Mouse (Mus musculus): ENCODE measurements at regions not wholly inside any gene's neighbourhood (a gene's known extent, or its start where the extent isn't known, plus 50 kb on each side); places are given as distances from the start of the nearest gene placed in this dataset.

DNA sequence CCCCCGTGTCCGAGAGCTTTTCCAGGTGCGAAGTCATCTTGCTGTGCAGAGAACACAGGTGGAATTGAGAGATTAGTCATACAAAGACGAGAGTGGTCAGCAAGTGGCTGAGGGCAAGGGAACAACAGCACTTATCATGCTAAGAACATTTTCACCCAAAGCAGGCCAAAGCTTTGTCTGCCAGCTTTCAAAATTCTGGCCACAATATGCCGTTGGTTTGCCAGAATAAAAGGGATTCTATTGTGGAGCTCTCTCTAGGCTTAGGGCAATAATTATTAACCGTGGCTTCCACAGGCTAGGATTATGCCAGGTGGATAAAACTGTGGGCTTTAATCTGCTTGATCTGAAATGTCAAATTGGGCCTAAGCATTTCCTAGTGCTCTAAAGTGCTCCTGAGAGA, 631.3 kb downstream of the Diaph3 start:
- Histone ChIP-seq H3K36me3 (ENCODE audit: insufficient read depth) (no peaks in the 10 kb centered on the region), H3K27ac (ENCODE audit: low read depth) (no peak overlapping the region), H3K4me3 (ENCODE audit: low read depth, low read length) (no peak overlapping the region), H3K4me1 (ENCODE audit: insufficient read depth) (no peaks in the 10 kb centered on the region), H3K27me3 (ENCODE audit: insufficient read depth, low read length) (no peaks in the 10 kb centered on the region), H3K9ac (no peak overlapping the region), H3K4me2 (no peak overlapping the region), H3K9me3 (ENCODE audit: low read depth, low read length) (no peaks in the 10 kb centered on the region)
- DNase-seq (no peak), ATAC-seq (ENCODE audit: insufficient read depth) (no peak)
- TF ChIP-seq CTCF (IDR thresholded peaks at IDR 0.05; ENCODE audit: low read depth), result no peak
- 85% methylated on average over 6 of the region's 6 CpGs for WGBS

- no peaks in the 10 kb centered on the region for H3K9me3 ChIP-seq (ENCODE audit: low read depth, low read length)
- DNase-seq (no peak), ATAC-seq (ENCODE audit: insufficient read depth) (no peak)
- WGBS, result 90% methylated on average over 6 of the region's 6 CpGs
- no peak overlapping the region for H3K9ac ChIP-seq
- TF ChIP-seq CTCF (IDR thresholded peaks at IDR 0.05; ENCODE audit: low read depth), result no peak
- H3K27ac ChIP-seq (ENCODE audit: low read depth), result no peak overlapping the region
- no peak overlapping the region for H3K4me3 ChIP-seq (ENCODE audit: low read depth, low read length)
- no peaks in the 10 kb centered on the region for H3K4me1 ChIP-seq (ENCODE audit: insufficient read depth)
- H3K36me3 ChIP-seq (ENCODE audit: insufficient read depth), result no peaks in the 10 kb centered on the region
- no peak overlapping the region for H3K4me2 ChIP-seq
- no peaks in the 10 kb centered on the region for H3K27me3 ChIP-seq (ENCODE audit: insufficient read depth, low read length)
Measured at GRCm38 (mm10) chr14:86506286-86506685, 634.7 kb downstream of the Diaph3 start.

DNA sequence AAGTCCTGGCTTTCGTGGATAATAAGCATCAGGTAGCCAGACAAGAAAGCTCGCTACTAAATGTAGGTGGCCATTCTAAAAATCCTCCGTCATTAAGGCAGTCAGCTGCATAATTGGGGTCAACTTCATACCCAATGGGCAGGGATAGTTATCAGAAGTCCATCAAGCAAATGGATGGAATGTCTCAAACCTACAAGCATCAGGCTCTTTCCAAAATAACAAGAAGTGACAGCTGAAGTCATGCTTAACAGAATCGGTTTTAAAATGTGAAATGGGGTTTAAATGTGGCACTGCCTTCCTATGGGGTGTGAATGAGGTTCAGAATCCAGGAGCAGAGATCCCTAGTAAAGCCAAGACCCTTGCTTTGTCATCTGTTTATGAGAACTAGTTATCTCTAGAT, 650.2 kb downstream of the Diaph3 start:
- Histone ChIP-seq H3K9ac (no peak overlapping the region), H3K27ac (ENCODE audit: low read depth) (no peak overlapping the region), H3K36me3 (ENCODE audit: insufficient read depth) (no peaks in the 10 kb centered on the region), H3K4me3 (ENCODE audit: low read depth, low read length) (no peak overlapping the region), H3K4me1 (ENCODE audit: insufficient read depth) (no peaks in the 10 kb centered on the region), H3K9me3 (ENCODE audit: low read depth, low read length) (no peaks in the 10 kb centered on the region), H3K27me3 (ENCODE audit: insufficient read depth, low read length) (no peaks in the 10 kb centered on the region), H3K4me2 (no peak overlapping the region)
- 62% methylated on average over 4 of the region's 4 CpGs for WGBS
- no peak for TF ChIP-seq CTCF (IDR thresholded peaks at IDR 0.05; ENCODE audit: low read depth)
- ATAC-seq (ENCODE audit: insufficient read depth) (no peak), DNase-seq (no peak)

DNA sequence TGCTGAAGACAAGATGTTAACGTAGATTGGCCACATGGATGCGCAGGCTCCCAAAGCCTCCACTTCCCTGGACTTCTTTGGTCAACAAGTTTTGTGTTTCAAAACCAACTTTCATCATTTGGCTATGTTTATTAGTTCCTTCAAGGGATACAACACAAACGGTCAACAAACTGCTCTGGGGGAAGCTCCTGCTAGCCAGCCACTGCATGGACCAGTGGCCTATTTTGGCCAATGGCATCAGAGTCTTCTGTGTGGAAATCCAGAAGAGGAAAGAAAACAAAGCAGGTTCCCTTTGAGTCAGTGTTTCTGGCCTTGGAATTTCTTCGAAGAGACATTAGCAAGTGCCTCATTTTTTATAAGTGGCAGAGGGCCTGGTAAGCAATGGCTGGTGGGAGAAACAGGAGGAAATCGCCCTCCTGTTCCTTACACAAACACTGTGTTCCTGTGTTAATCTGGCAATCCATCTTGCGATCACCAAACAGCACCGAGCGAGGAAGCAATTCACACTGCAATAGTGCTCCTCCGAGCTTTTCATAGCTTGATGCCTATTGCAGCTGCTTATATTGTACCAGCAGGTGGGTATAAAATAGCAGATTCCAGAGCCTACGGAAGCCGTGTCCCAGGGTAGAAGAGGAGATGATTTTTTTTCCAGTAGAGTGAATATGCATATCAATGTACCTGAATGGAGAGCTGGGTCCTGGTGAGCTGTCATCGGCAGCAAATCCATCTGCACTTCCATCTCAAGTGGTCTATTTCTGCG, 651.0 kb downstream of the Diaph3 start:
- no peak overlapping the region for H3K27ac ChIP-seq (ENCODE audit: low read depth)

GRCm38 (mm10) chr14:86489044-86489816, 651.8 kb downstream of the Diaph3 start:
- Histone ChIP-seq H3K36me3 (ENCODE audit: insufficient read depth) (no peaks in the 10 kb centered on the region), H3K4me2 (no peak overlapping the region), H3K27ac (ENCODE audit: low read depth) (no peak overlapping the region), H3K9me3 (ENCODE audit: low read depth, low read length) (no peaks in the 10 kb centered on the region), H3K27me3 (ENCODE audit: insufficient read depth, low read length) (no peaks in the 10 kb centered on the region), H3K4me1 (ENCODE audit: insufficient read depth) (no peaks in the 10 kb centered on the region), H3K4me3 (ENCODE audit: low read depth, low read length) (no peak overlapping the region), H3K9ac (no peak overlapping the region)
- peak; percentile 83 for DNase-seq
- 68% methylated on average over 16 of the region's 16 CpGs for WGBS
- no peak for TF ChIP-seq CTCF (IDR thresholded peaks at IDR 0.05; ENCODE audit: low read depth)
- 0 out of 2 replicates have a peak, but pooled peaks have one; percentile 39 for ATAC-seq (ENCODE audit: insufficient read depth)

More for the DNA sequence above, 651.0 kb downstream of the Diaph3 start:
- Histone ChIP-seq H3K9ac (no peak overlapping the region), H3K36me3 (ENCODE audit: insufficient read depth) (no peaks in the 10 kb centered on the region), H3K4me3 (ENCODE audit: low read depth, low read length) (no peak overlapping the region), H3K9me3 (ENCODE audit: low read depth, low read length) (no peaks in the 10 kb centered on the region), H3K4me2 (no peak overlapping the region), H3K4me1 (ENCODE audit: insufficient read depth) (no peaks in the 10 kb centered on the region), H3K27me3 (ENCODE audit: insufficient read depth, low read length) (no peaks in the 10 kb centered on the region)
- ATAC-seq (ENCODE audit: insufficient read depth) (peak; percentile 59), DNase-seq (peak; percentile 55)
- WGBS, result 43% methylated on average over 13 of the region's 13 CpGs
- TF ChIP-seq CTCF (IDR thresholded peaks at IDR 0.05; ENCODE audit: low read depth), result no peak

DNA sequence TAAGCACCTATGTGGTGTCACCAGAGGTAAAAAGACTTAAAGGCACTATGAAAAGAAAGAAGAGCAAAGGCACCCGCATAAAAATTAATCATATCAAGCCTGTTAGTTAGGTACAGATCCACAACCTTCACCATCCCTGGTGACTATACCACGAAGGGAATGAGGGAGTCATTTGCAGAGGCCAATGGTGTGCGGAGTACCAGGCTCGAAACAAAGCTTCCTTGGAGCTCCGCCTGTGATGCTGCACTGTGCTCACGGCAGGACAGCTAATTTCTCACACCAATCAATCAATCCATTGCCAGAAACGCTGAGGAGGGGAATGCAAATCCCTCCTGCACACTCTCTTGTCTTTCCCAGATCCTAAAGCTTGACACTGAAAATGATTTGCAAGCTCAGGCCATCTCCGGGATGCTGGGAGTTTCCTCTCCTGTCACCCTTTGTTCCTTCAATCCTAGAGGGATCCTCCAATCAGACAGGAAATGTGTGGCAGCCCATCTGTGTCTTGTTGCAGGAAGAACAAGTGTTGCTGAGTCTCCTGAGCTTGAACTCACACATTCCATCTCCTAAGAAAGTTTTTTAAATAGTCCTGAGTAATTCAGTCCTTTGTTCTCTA, 653.6 kb downstream of the Diaph3 start:
- DNase-seq (peak; percentile 11), ATAC-seq (ENCODE audit: insufficient read depth) (no peak)
- Histone ChIP-seq H3K4me1 (ENCODE audit: insufficient read depth) (no peaks in the 10 kb centered on the region), H3K27me3 (ENCODE audit: insufficient read depth, low read length) (no peaks in the 10 kb centered on the region), H3K9me3 (ENCODE audit: low read depth, low read length) (no peaks in the 10 kb centered on the region), H3K4me2 (no peak overlapping the region), H3K27ac (ENCODE audit: low read depth) (no peak overlapping the region), H3K36me3 (ENCODE audit: insufficient read depth) (no peaks in the 10 kb centered on the region), H3K4me3 (ENCODE audit: low read depth, low read length) (no peak overlapping the region), H3K9ac (no peak overlapping the region)
- no peak for TF ChIP-seq CTCF (IDR thresholded peaks at IDR 0.05; ENCODE audit: low read depth)
- 48% methylated on average over 8 of the region's 8 CpGs for WGBS

DNA sequence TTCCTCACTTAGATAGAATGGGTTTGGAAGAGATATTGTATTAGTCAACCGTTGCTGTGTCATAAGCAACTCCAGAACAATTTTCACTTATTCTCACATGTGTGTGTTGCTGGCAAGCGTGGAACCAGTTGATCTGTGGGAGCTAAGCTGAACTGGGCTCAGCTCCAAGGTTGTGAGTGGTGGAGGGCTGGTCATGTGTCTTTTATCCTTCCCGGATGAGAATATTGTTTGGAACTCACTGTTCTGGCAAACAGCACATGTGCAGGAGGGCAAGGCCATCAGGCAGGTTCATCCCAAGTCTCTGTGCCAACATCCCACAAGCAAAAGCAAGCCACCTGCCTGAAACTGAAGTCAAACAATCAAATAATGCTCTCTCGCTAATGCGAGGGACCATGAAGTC, 656.8 kb downstream of the Diaph3 start:
- ATAC-seq (ENCODE audit: insufficient read depth) (no peak), DNase-seq (peak; percentile 28)
- Histone ChIP-seq H3K4me3 (ENCODE audit: low read depth, low read length) (no peak overlapping the region), H3K9me3 (ENCODE audit: low read depth, low read length) (no peaks in the 10 kb centered on the region), H3K27ac (ENCODE audit: low read depth) (no peak overlapping the region), H3K4me2 (no peak overlapping the region), H3K36me3 (ENCODE audit: insufficient read depth) (no peaks in the 10 kb centered on the region), H3K27me3 (ENCODE audit: insufficient read depth, low read length) (no peaks in the 10 kb centered on the region), H3K9ac (no peak overlapping the region), H3K4me1 (ENCODE audit: insufficient read depth) (no peaks in the 10 kb centered on the region)
- no peak for TF ChIP-seq CTCF (IDR thresholded peaks at IDR 0.05; ENCODE audit: low read depth)
- WGBS, result 67% methylated on average over 5 of the region's 5 CpGs

Measured in lung, embryonic 14.5 days (tissue).